Mouse (Mus musculus) testis, adult 2 months (tissue): Measurements from ENCODE around the gene Piwil4. TPM values are rescaled to one million over a fixed set of nuclear protein-coding genes. Genes with fewer than 3 reads are reported as not detected.

ENCODE experiments used
- H3K27ac ChIP-seq: fragments of 200-500 bp; 2 replicates; pipeline ENCODE4 v1.5.1; 2012; ENCODE audit warnings: low read depth, low read length; ENCODE audit not compliant: control insufficient read depth, insufficient read depth
- H3K27me3 ChIP-seq: fragments of 200-500 bp; 2 replicates; pipeline ENCODE4 v1.6.1; 2012; ENCODE audit warnings: mild to moderate bottlenecking, low read length, moderate library complexity; ENCODE audit not compliant: control insufficient read depth, insufficient read depth
- H3K36me3 ChIP-seq: fragments of 200-500 bp; 2 replicates; pipeline ENCODE4 v1.6.1; 2012; ENCODE audit warnings: mild to moderate bottlenecking, low read length; ENCODE audit not compliant: control insufficient read depth, insufficient read depth
- H3K4me1 ChIP-seq: fragments of 200-500 bp; 2 replicates; pipeline ENCODE4 v1.6.1; 2012; ENCODE audit warnings: low read length; ENCODE audit not compliant: control insufficient read depth, insufficient read depth
- H3K4me3 ChIP-seq: fragments of 200-500 bp; 2 replicates; pipeline ENCODE4 v1.5.1; 2012; ENCODE audit warnings: low read depth, mild to moderate bottlenecking, low read length, moderate library complexity, mixed read lengths; ENCODE audit not compliant: control insufficient read depth
- CTCF ChIP-seq: fragments of 200-500 bp; IDR thresholded peaks from 2 replicates; pipeline ENCODE4 v1.5.1; 2012; ENCODE audit warnings: low read depth, mild to moderate bottlenecking, inconsistent platforms, low read length, moderate library complexity; ENCODE audit not compliant: control insufficient read depth, insufficient read depth, insufficient replicate concordance
- POLR2A ChIP-seq: fragments of 200-500 bp; IDR thresholded peaks from 2 replicates; pipeline ENCODE4 v1.6.1; 2012; ENCODE audit warnings: low read depth, mild to moderate bottlenecking, inconsistent platforms, low read length, moderate library complexity; ENCODE audit not compliant: control insufficient read depth
- polyA plus RNA-seq: library from polyadenylated mRNA; depleted of rRNA; stranded (reverse); fragments of >200 nt; gene quantifications from 2 replicates; pipeline ENCODE4 v1.2.3, GENCODE M21; 2012

The Piwil4 gene
- polyA plus RNA-seq, 1 experiment: 0.56 TPM

- H3K36me3 ChIP-seq: no peaks in the 10 kb centered on the region
- TF ChIP-seq POLR2A (no peak), CTCF (no peak)
- H3K4me1 ChIP-seq: no peaks in the 10 kb centered on the region
- no peaks in the 10 kb centered on the region for H3K27me3 ChIP-seq
- H3K27ac ChIP-seq: no peak overlapping the region
- H3K4me3 ChIP-seq: no peak overlapping the region
These were observed 15.6 kb downstream of the Piwil4 start for GRCm38 (mm10) chr9:14724755-14725420.

- TF ChIP-seq POLR2A: no peak
- no peak for TF ChIP-seq CTCF
These were observed 18.9 kb downstream of the Piwil4 start for GRCm38 (mm10) chr9:14721610-14722009.

GRCm38 (mm10) chr9:14720384-14720783 is 20.1 kb downstream of the Piwil4 start:
- peaks cover 2% of the 10 kb centered on the region; the same call in 1 of the 2 replicates for H3K4me1 ChIP-seq
- H3K27me3 ChIP-seq: no peaks in the 10 kb centered on the region
- H3K4me3 ChIP-seq: no peak overlapping the region
- TF ChIP-seq POLR2A: no peak
- TF ChIP-seq CTCF: no peak
- H3K27ac ChIP-seq: no peak overlapping the region
- H3K36me3 ChIP-seq: no peaks in the 10 kb centered on the region

More at GRCm38 (mm10) chr9:14721610-14722009, 18.9 kb downstream of the Piwil4 start:
- Histone ChIP-seq H3K27ac (no peak overlapping the region), H3K27me3 (no peaks in the 10 kb centered on the region), H3K36me3 (no peaks in the 10 kb centered on the region), H3K4me1 (peaks cover 2% of the 10 kb centered on the region; the same call in 1 of the 2 replicates), H3K4me3 (no peak overlapping the region)

- Histone ChIP-seq H3K36me3 (no peaks in the 10 kb centered on the region), H3K4me1 (peaks cover 2% of the 10 kb centered on the region; the same call in 1 of the 2 replicates), H3K27me3 (no peaks in the 10 kb centered on the region), H3K4me3 (peak overlapping the region; percentile 41), H3K27ac (no peak overlapping the region)
- no peak for TF ChIP-seq POLR2A
- no peak for TF ChIP-seq CTCF
These were observed 22.2 kb downstream of the Piwil4 start for GRCm38 (mm10) chr9:14718332-14718691.

- TF ChIP-seq CTCF (no peak), POLR2A (no peak)
- Histone ChIP-seq H3K27me3 (no peaks in the 10 kb centered on the region), H3K4me1 (peaks cover 2% of the 10 kb centered on the region; the same call in 1 of the 2 replicates), H3K4me3 (peak overlapping the region; percentile 41), H3K27ac (no peak overlapping the region), H3K36me3 (no peaks in the 10 kb centered on the region)
These were observed 22.7 kb downstream of the Piwil4 start for GRCm38 (mm10) chr9:14717689-14718331.

GRCm38 (mm10) chr9:14715258-14715657 is 25.3 kb downstream of the Piwil4 start:
- H3K27ac ChIP-seq: no peak overlapping the region
- no peaks in the 10 kb centered on the region for H3K36me3 ChIP-seq
- no peak overlapping the region for H3K4me3 ChIP-seq
- H3K4me1 ChIP-seq: peaks cover 2% of the 10 kb centered on the region; the same call in 1 of the 2 replicates
- TF ChIP-seq CTCF: no peak
- TF ChIP-seq POLR2A: no peak
- no peaks in the 10 kb centered on the region for H3K27me3 ChIP-seq

GRCm38 (mm10) chr9:14710910-14711309 is 29.6 kb downstream of the Piwil4 start:
- H3K27me3 ChIP-seq: no peaks in the 10 kb centered on the region
- no peaks in the 10 kb centered on the region for H3K36me3 ChIP-seq
- no peak overlapping the region for H3K27ac ChIP-seq
- TF ChIP-seq CTCF (no peak), POLR2A (no peak)
- no peaks in the 10 kb centered on the region for H3K4me1 ChIP-seq
- H3K4me3 ChIP-seq: no peak overlapping the region
